Mouse (Mus musculus) midbrain, postnatal 0 days (tissue): ENCODE results near the gene Pip5k1c. TPM values are rescaled to one million over a fixed set of nuclear protein-coding genes. Genes with fewer than 3 reads are reported as not detected.

Experiments
- ATAC-seq: fragments of 200-750 bp; cut with Nextera tagmentation; 2 replicates; pipeline ENCODE4 v1.8.0; 2017; ENCODE audit warnings: moderate number of reproducible peaks, mild to moderate bottlenecking, moderate TSS enrichment, moderate library complexity; ENCODE audit not compliant: low FRiP score
- DNase-seq: peaks from one replicate; pipeline ENCODE4 v3.0.0-alpha.2; 2015; ENCODE audit warnings: low spot score
- H3K27ac ChIP-seq: fragments of 300-500 bp; sonication (generic); 2 replicates; pipeline ENCODE4 v1.5.1; 2014; ENCODE audit warnings: low read depth, mild to moderate bottlenecking, low read length, mixed read lengths
- H3K27me3 ChIP-seq: fragments of 300-500 bp; sonication (generic); 2 replicates; pipeline ENCODE4 v1.6.1; 2014; ENCODE audit warnings: low read length, control low read depth, mixed read lengths; ENCODE audit not compliant: insufficient read depth
- H3K36me3 ChIP-seq: fragments of 300-500 bp; sonication (generic); 2 replicates; pipeline ENCODE4 v1.6.1; 2014; ENCODE audit warnings: low read length, control low read depth, mixed read lengths; ENCODE audit not compliant: insufficient read depth
- H3K4me1 ChIP-seq: fragments of 300-500 bp; sonication (generic); 2 replicates; pipeline ENCODE4 v1.6.1; 2014; ENCODE audit warnings: mild to moderate bottlenecking, control low read depth, antibody characterized with exemption, low read length, mixed read lengths; ENCODE audit not compliant: insufficient read depth
- H3K4me2 ChIP-seq: fragments of 300-500 bp; sonication (generic); 2 replicates; pipeline ENCODE4 v1.6.1; 2014; ENCODE audit warnings: low read depth, mild to moderate bottlenecking, low read length, mixed read lengths; ENCODE audit not compliant: poor library complexity, severe bottlenecking
- H3K4me3 ChIP-seq: fragments of 300-500 bp; sonication (generic); 2 replicates; pipeline ENCODE4 v1.5.1; 2014; ENCODE audit warnings: low read depth, mild to moderate bottlenecking, low read length, moderate library complexity
- H3K9ac ChIP-seq: fragments of 300-500 bp; sonication (generic); replicated peaks from 2 replicates; pipeline ENCODE4 v1.6.1; 2014; ENCODE audit warnings: mild to moderate bottlenecking, low read length, moderate library complexity, mixed read lengths; ENCODE audit not compliant: poor library complexity, severe bottlenecking
- H3K9me3 ChIP-seq: fragments of 300-500 bp; sonication (generic); 2 replicates; pipeline ENCODE4 v1.6.1; 2016; ENCODE audit warnings: low read length, control low read depth
- CTCF ChIP-seq: IDR thresholded peaks from 2 replicates; pipeline ENCODE4 v1.5.1; 2016; ENCODE audit warnings: antibody characterized with exemption, mild to moderate bottlenecking
- WGBS: fragments of 180-500 bp; shearing (Covaris S2); extraction: QIAGEN DNeasy Blood & Tissue Kit; methylation state at CpG from one replicate; pipeline ENCODE4 v1.1.7; 2014; 5-methylcytosine and 5-hydroxymethylcytosine counted together
- polyA plus RNA-seq: library from polyadenylated mRNA; unstranded; fragments of >200 nt; fragmentation: Nextera tagmentation; extraction: Ambion mirVana; gene quantifications from 2 replicates; pipeline ENCODE4 v1.2.1, GENCODE M21; 2015
- total RNA-seq: library from RNA; depleted of rRNA; stranded (reverse); fragments of >200 nt; gene quantifications from 2 replicates; pipeline ENCODE4 v1.2.3, GENCODE M21; 2014

Gene Pip5k1c
- total and polyA plus RNA-seq, 2 experiments from 2014 or later, result 125 to 256 TPM

DNA sequence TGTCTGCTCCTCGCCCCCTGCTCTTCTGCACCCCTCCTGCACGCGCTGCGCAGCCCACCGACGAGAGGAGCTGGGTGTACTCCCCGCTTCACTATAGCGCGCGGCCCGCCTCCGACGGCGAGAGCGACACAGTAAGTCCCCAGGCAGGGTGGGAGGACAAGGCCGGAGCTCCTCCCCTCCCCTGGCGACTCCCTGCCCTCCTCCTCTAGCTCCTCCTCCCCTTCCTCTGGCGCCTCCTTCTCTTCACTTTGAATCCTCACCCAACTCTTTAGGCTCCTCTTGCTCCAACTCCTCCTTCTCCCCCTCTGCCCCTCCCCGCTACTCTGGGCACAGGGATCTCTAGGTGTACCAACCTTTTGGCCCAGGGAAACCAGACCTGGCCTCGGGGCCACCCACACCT is 24.5 kb downstream of the Pip5k1c start:
- WGBS, result 23% methylated on average over 19 of the region's 20 CpGs
- peak overlapping the region; percentile 4; the same call in 1 of the 2 replicates for H3K4me2 ChIP-seq

GRCm38 (mm10) chr10:81318589-81319329 is 26.0 kb downstream of the Pip5k1c start:
- H3K9me3 ChIP-seq, result no peaks in the 10 kb centered on the region
- H3K36me3 ChIP-seq, result peaks cover 52% of the 10 kb centered on the region
- DNase-seq, result no peak
- no peak overlapping the region for H3K4me3 ChIP-seq
- WGBS, result 91% methylated on average over 13 of the region's 13 CpGs
- 0 out of 2 replicates have a peak overlapping the region, but pooled peaks have one; percentile 88 for H3K27ac ChIP-seq
- TF ChIP-seq CTCF, result no peak
- H3K9ac ChIP-seq, result 0 out of 2 replicates have a peak overlapping the region, but pooled peaks have one; percentile 34
- 0 out of 2 replicates have a peak, but pooled peaks cover 3% of the 10 kb centered on the region for H3K4me1 ChIP-seq
- no peak for ATAC-seq
- H3K4me2 ChIP-seq, result no peak overlapping the region
- H3K27me3 ChIP-seq, result no peaks in the 10 kb centered on the region

More for the DNA sequence above, 24.5 kb downstream of the Pip5k1c start:
- Histone ChIP-seq H3K9me3 (no peaks in the 10 kb centered on the region), H3K27me3 (no peaks in the 10 kb centered on the region), H3K9ac (no peak overlapping the region), H3K36me3 (peaks cover 53% of the 10 kb centered on the region), H3K4me3 (no peak overlapping the region), H3K4me1 (0 out of 2 replicates have a peak, but pooled peaks cover 3% of the 10 kb centered on the region), H3K27ac (no peak overlapping the region)
- ATAC-seq (no peak), DNase-seq (no peak)
- TF ChIP-seq CTCF, result no peak

GRCm38 (mm10) chr10:81319330-81319699 is 26.6 kb downstream of the Pip5k1c start:
- 31% methylated on average over 8 of the region's 8 CpGs for WGBS
- Histone ChIP-seq H3K27ac (peak overlapping the region; percentile 88; the same call in 1 of the 2 replicates), H3K4me1 (0 out of 2 replicates have a peak, but pooled peaks cover 3% of the 10 kb centered on the region), H3K4me2 (peak overlapping the region; percentile 77), H3K27me3 (no peaks in the 10 kb centered on the region), H3K9me3 (no peaks in the 10 kb centered on the region), H3K9ac (peak overlapping the region; percentile 34; the same call in 1 of the 2 replicates), H3K36me3 (peaks cover 52% of the 10 kb centered on the region), H3K4me3 (peak overlapping the region; percentile 58)
- DNase-seq (peak; percentile 8), ATAC-seq (no peak)
- TF ChIP-seq CTCF, result peak; percentile 42; the same call in 1 of the 2 replicates

GRCm38 (mm10) chr10:81319741-81320549 is 27.2 kb downstream of the Pip5k1c start:
- peak; percentile 99 for DNase-seq

GRCm38 (mm10) chr10:81320550-81321347 is 28.0 kb downstream of the Pip5k1c start, which contains the start of gene Cactin:
Gene Cactin (plus strand): TSS chr10:81321103.
- peak within 1 kb of the TSS; percentile 62 for H3K9ac ChIP-seq
- H3K4me1 ChIP-seq, result 0 out of 2 replicates have a peak, but pooled peaks cover 3% of the 10 kb centered on the region
- peak within 1 kb of the TSS; percentile 88 for H3K27ac ChIP-seq
- H3K27me3 ChIP-seq, result no peaks in the 10 kb centered on the region
- peak within 1 kb of the TSS; percentile 77 for H3K4me2 ChIP-seq
- H3K4me3 ChIP-seq, result peak within 1 kb of the TSS; percentile 58
- under 1% methylated on average over 68 of the region's 68 CpGs for WGBS
- ATAC-seq (peak; percentile 93), DNase-seq (peak; percentile 100)
- H3K36me3 ChIP-seq, result peaks cover 54% of the 10 kb centered on the region
- no peaks in the 10 kb centered on the region for H3K9me3 ChIP-seq
- TF ChIP-seq CTCF, result peak; percentile 61

More at GRCm38 (mm10) chr10:81319741-81320549, 27.2 kb downstream of the Pip5k1c start:
- Histone ChIP-seq H3K27ac (peak overlapping the region; percentile 88), H3K9ac (peak overlapping the region; percentile 34; the same call in 1 of the 2 replicates), H3K36me3 (peaks cover 54% of the 10 kb centered on the region), H3K9me3 (no peaks in the 10 kb centered on the region), H3K27me3 (no peaks in the 10 kb centered on the region), H3K4me3 (peak overlapping the region; percentile 58), H3K4me1 (0 out of 2 replicates have a peak, but pooled peaks cover 3% of the 10 kb centered on the region), H3K4me2 (peak overlapping the region; percentile 77)
- no peak; the same call in 1 of the 2 replicates for ATAC-seq
- under 1% methylated on average over 37 of the region's 38 CpGs for WGBS
- TF ChIP-seq CTCF, result no peak
